Mouse (Mus musculus) gastrocnemius, adult 2 months (tissue): ENCODE results near the gene Tmem41b. TPM values are rescaled to one million over a fixed set of nuclear protein-coding genes. Genes with fewer than 3 reads are reported as not detected.
A peak's percentile ranks its signal among the peaks of the same experiment; 100 is the strongest.
"Not testable (repeated sequence)": the region's sequence is repeated elsewhere in the genome, so short reads cannot be mapped to it uniquely, and the experiment has no call there.

Source experiments
- DNase-seq: peaks from one replicate; pipeline ENCODE4 v3.0.0; 2022
- H3K27ac ChIP-seq: fragments of 200-600 bp; 2 replicates; pipeline ENCODE4 v1.8.1; 2022; ENCODE audit warnings: mild to moderate bottlenecking
- H3K4me3 ChIP-seq: fragments of 200-600 bp; 2 replicates; pipeline ENCODE4 v1.8.1; 2022; ENCODE audit warnings: mild to moderate bottlenecking, moderate library complexity
- CTCF ChIP-seq: fragments of 200-600 bp; IDR thresholded peaks from 2 replicates; pipeline ENCODE4 v1.8.1; 2022; ENCODE audit warnings: antibody characterized with exemption, mild to moderate bottlenecking, moderate library complexity
- intact Hi-C: fragments of 180-260 bp; cut with DNase I; formaldehyde crosslinking; loops from one replicate; pipeline ENCODE4 v1.15.1; 2025
- total RNA-seq, 2 experiments: library from RNA; stranded (reverse); gene quantifications; 2 replicates each; pipeline ENCODE4 v1.2.3; 2021

Tmem41b gene
- total RNA-seq, 2 experiments from 2014 or later = 25.4 to 27.0 TPM

- no peak overlapping the region for H3K27ac ChIP-seq
- no peak overlapping the region for H3K4me3 ChIP-seq
- intact Hi-C loops = no loop called here
- DNase-seq = no peak
- no peak for TF ChIP-seq CTCF
These were observed 19.2 kb upstream of the Tmem41b start for GRCm38 (mm10) chr7:110005976-110006375.

GRCm38 (mm10) chr7:110002968-110003367 lies 16.2 kb upstream of the Tmem41b start:
- Histone ChIP-seq H3K27ac (peak overlapping the region; percentile 28; the same call in 1 of the 2 replicates), H3K4me3 (peak overlapping the region; percentile 61)
- intact Hi-C loops = no loop called here
- DNase-seq = peak; percentile 49
- TF ChIP-seq CTCF = no peak

GRCm38 (mm10) chr7:110002092-110002491 lies 15.4 kb upstream of the Tmem41b start:
- no peak overlapping the region for H3K27ac ChIP-seq
- DNase-seq = no peak
- H3K4me3 ChIP-seq = no peak overlapping the region
- no peak for TF ChIP-seq CTCF
- intact Hi-C loops = no loop called here

- DNase-seq = no peak
- intact Hi-C loops = no loop called here
These were observed 11.7 kb upstream of the Tmem41b start for GRCm38 (mm10) chr7:109998388-109998787.

GRCm38 (mm10) chr7:109993157-109993959 lies 6.6 kb upstream of the Tmem41b start:
- intact Hi-C loops = no loop called here
- TF ChIP-seq CTCF = no peak
- DNase-seq = peak; percentile 25
- Histone ChIP-seq H3K27ac (peak overlapping the region; percentile 78), H3K4me3 (no peak overlapping the region)

More at GRCm38 (mm10) chr7:109998388-109998787, 11.7 kb upstream of the Tmem41b start:
- Histone ChIP-seq H3K4me3 (no peak overlapping the region), H3K27ac (no peak overlapping the region)
- TF ChIP-seq CTCF = no peak

GRCm38 (mm10) chr7:109991286-109991685 lies 4.6 kb upstream of the Tmem41b start:
- H3K27ac ChIP-seq = no peak overlapping the region
- H3K4me3 ChIP-seq = no peak overlapping the region
- intact Hi-C loops = no loop called here
- TF ChIP-seq CTCF = no peak
- no peak for DNase-seq

GRCm38 (mm10) chr7:109986133-109986669 lies 528 bp downstream of the Tmem41b start:
- peak overlapping the region; percentile 81 for H3K4me3 ChIP-seq

GRCm38 (mm10) chr7:109985661-109986132 lies 1.0 kb downstream of the Tmem41b start:
- intact Hi-C loops = loop anchor here (1.0 to 5.0 kb wide), 3 partner anchors 25 to 76 kb away; partner anchors contain the start of genes Dennd5a and Zfp143
- Histone ChIP-seq H3K4me3 (peak overlapping the region; percentile 81), H3K27ac (peak overlapping the region; percentile 89)
- DNase-seq = no peak
- no peak for TF ChIP-seq CTCF

More at GRCm38 (mm10) chr7:109986133-109986669, 528 bp downstream of the Tmem41b start:
- H3K27ac ChIP-seq = peak overlapping the region; percentile 89
- no peak for TF ChIP-seq CTCF
- peak; percentile 100 for DNase-seq
- intact Hi-C loops = loop anchor here (1.0 to 5.0 kb wide), 3 partner anchors 25 to 75 kb away; partner anchors contain the start of genes Dennd5a and Zfp143

- peak overlapping the region; percentile 81; the same call in 1 of the 2 replicates for H3K4me3 ChIP-seq
- not testable (repeated sequence) for H3K27ac ChIP-seq, DNase-seq
- intact Hi-C loops = loop anchor here (5.0 kb wide), 1 partner anchor 38 kb away; no protein-coding TSS in a partner anchor
These were observed 2.1 kb downstream of the Tmem41b start for GRCm38 (mm10) chr7:109984608-109985007.

GRCm38 (mm10) chr7:109977131-109977530 lies 9.6 kb downstream of the Tmem41b start:
- intact Hi-C loops, H3K4me3 ChIP-seq, H3K27ac ChIP-seq, DNase-seq: not testable (repeated sequence)
- peak; percentile 49 for TF ChIP-seq CTCF

- DNase-seq = no peak
- no peak overlapping the region for H3K4me3 ChIP-seq
- intact Hi-C loops = no loop called here
- H3K27ac ChIP-seq = 0 out of 2 replicates have a peak overlapping the region, but pooled peaks have one; percentile 1
- no peak for TF ChIP-seq CTCF
These were observed 10.6 kb downstream of the Tmem41b start for GRCm38 (mm10) chr7:109975966-109976715.

- peak overlapping the region; percentile 43; the same call in 1 of the 2 replicates for H3K27ac ChIP-seq
- H3K4me3 ChIP-seq = no peak overlapping the region
- no peak for TF ChIP-seq CTCF
- intact Hi-C loops = loop anchor here (5.0 kb wide), 1 partner anchor 113 kb away; no protein-coding TSS in a partner anchor
- DNase-seq = no peak
These were observed 17.2 kb downstream of the Tmem41b start for GRCm38 (mm10) chr7:109969542-109969941.
